Mouse (Mus musculus): ENCODE data around the gene Olfr1366.

DNA sequence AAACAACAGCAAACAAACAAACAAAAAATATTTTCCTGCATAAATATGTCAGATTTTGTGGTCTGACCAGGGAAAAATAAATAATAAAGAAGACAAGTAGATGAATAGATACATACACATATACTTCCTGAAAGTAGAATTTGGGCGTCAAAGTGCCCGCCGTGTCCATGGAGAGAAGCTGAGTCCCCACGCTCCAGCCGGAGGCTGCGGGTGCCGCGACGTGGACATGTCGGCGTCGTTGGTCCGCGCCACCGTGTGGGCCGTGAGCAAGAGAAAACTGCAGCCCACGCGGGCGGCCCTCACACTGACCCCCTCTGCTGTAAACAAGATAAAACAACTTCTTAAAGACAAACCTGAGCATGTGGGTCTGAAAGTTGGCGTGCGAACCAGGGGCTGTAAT lies 47.5 kb downstream of the Olfr1366 start, which contains the start of gene AK157302:
- TF ChIP-seq POU5F1 (IDR thresholded peaks at IDR 0.05; ENCODE audit: borderline replicate concordance, low read length) (no peak), CTCF (conservative IDR thresholded peaks at IDR 0.05; ENCODE audit: low read length) (no peak)

Measured in E14TG2a.4 (cell line).